Mouse (Mus musculus): ENCODE data around the gene F930015N05Rik.

The F930015N05Rik gene

GRCm38 (mm10) chr11:64436412-64436727 lies at the start of gene F930015N05Rik:
Gene F930015N05Rik, minus strand, starts transcription at chr11:64436653.
- no peak for DNase-seq (ENCODE audit: low read depth, low spot score)

- no peak for DNase-seq (ENCODE audit: low read depth, low spot score)
Observed at GRCm38 (mm10) chr11:64481445-64481844, 45.0 kb upstream of the F930015N05Rik start.

GRCm38 (mm10) chr11:64473679-64474078 lies 37.2 kb upstream of the F930015N05Rik start:
- no peak for DNase-seq (ENCODE audit: low read depth, low spot score)

- no peak for DNase-seq (ENCODE audit: low read depth, low spot score)
Observed at GRCm38 (mm10) chr11:64470689-64471088, 34.2 kb upstream of the F930015N05Rik start.

GRCm38 (mm10) chr11:64468737-64469136 lies 32.3 kb upstream of the F930015N05Rik start:
- no peak for DNase-seq (ENCODE audit: low read depth, low spot score)

- no peak for DNase-seq (ENCODE audit: low read depth, low spot score)
Observed at GRCm38 (mm10) chr11:64461746-64462145, 25.3 kb upstream of the F930015N05Rik start.

- no peak for DNase-seq (ENCODE audit: low read depth, low spot score)
Observed at GRCm38 (mm10) chr11:64448586-64449315, 12.3 kb upstream of the F930015N05Rik start.

GRCm38 (mm10) chr11:64445227-64445626 lies 8.8 kb upstream of the F930015N05Rik start:
- no peak for DNase-seq (ENCODE audit: low read depth, low spot score)

- DNase-seq (ENCODE audit: low read depth, low spot score), result no peak
Observed at GRCm38 (mm10) chr11:64442701-64443100, 6.2 kb upstream of the F930015N05Rik start.

- peak; percentile 55 for DNase-seq (ENCODE audit: low read depth, low spot score)
Observed at GRCm38 (mm10) chr11:64442119-64442518, 5.7 kb upstream of the F930015N05Rik start.

- no peak for DNase-seq (ENCODE audit: low read depth, low spot score)
Observed at GRCm38 (mm10) chr11:64438909-64439308, 2.5 kb upstream of the F930015N05Rik start.

GRCm38 (mm10) chr11:64437721-64438120 lies 1.3 kb upstream of the F930015N05Rik start:
- no peak for DNase-seq (ENCODE audit: low read depth, low spot score)

- DNase-seq (ENCODE audit: low read depth, low spot score), result no peak
Observed at GRCm38 (mm10) chr11:64436791-64437298, 392 bp upstream of the F930015N05Rik start.

- no peak for DNase-seq (ENCODE audit: low read depth, low spot score)
Observed at GRCm38 (mm10) chr11:64435546-64436411, 674 bp downstream of the F930015N05Rik start.

- DNase-seq (ENCODE audit: low read depth, low spot score), result no peak
Observed at GRCm38 (mm10) chr11:64434611-64435545, 1.6 kb downstream of the F930015N05Rik start, which contains the start of gene Hs3st3a1. Gene Hs3st3a1, plus strand, starts transcription at chr11:64435332.

GRCm38 (mm10) chr11:64418969-64419368 lies 17.5 kb downstream of the F930015N05Rik start:
- DNase-seq (ENCODE audit: low read depth, low spot score), result no peak

GRCm38 (mm10) chr11:64400534-64401093 lies 35.8 kb downstream of the F930015N05Rik start:
- no peak for DNase-seq (ENCODE audit: low read depth, low spot score)

- DNase-seq (ENCODE audit: low read depth, low spot score), result no peak
Observed at GRCm38 (mm10) chr11:64397612-64398011, 38.8 kb downstream of the F930015N05Rik start.

GRCm38 (mm10) chr11:64396949-64397348 lies 39.5 kb downstream of the F930015N05Rik start:
- DNase-seq (ENCODE audit: low read depth, low spot score), result no peak

GRCm38 (mm10) chr11:64396331-64396881 lies 40.0 kb downstream of the F930015N05Rik start:
- DNase-seq (ENCODE audit: low read depth, low spot score), result peak; percentile 29

GRCm38 (mm10) chr11:64386333-64386732 lies 50.1 kb downstream of the F930015N05Rik start:
- no peak for DNase-seq (ENCODE audit: low read depth, low spot score)

Measured in retina, postnatal 7 days (tissue).